Mouse (Mus musculus) E14TG2a.4 (cell line): ENCODE results near the gene Capn10.

Experiments used
- H3K27me3 ChIP-seq: 2 replicates; pipeline ENCODE4 v1.6.1; 2014; ENCODE audit warnings: low read length, control low read depth; ENCODE audit not compliant: insufficient read depth
- H3K36me3 ChIP-seq: 2 replicates; pipeline ENCODE4 v1.6.1; 2014; ENCODE audit warnings: low read length, control low read depth; ENCODE audit not compliant: insufficient read depth
- H3K4me1 ChIP-seq: replicated peaks from 2 replicates; pipeline ENCODE4 v1.6.1; 2014; ENCODE audit warnings: low read depth, low read length, control low read depth
- H3K4me3 ChIP-seq: replicated peaks from 2 replicates; pipeline ENCODE4 v1.5.1; 2014; ENCODE audit warnings: mild to moderate bottlenecking, low read length
- H3K9me3 ChIP-seq: 2 replicates; pipeline ENCODE4 v1.6.1; 2014; ENCODE audit warnings: low read length, control low read depth
- CTCF ChIP-seq: conservative IDR thresholded peaks from 2 replicates; pipeline ENCODE4 v1.5.1; 2014; ENCODE audit warnings: low read length
- NANOG ChIP-seq: IDR thresholded peaks from 2 replicates; pipeline ENCODE4 v1.6.1; 2014; ENCODE audit warnings: borderline replicate concordance, low read length, mixed read lengths
- POU5F1 ChIP-seq: IDR thresholded peaks from 2 replicates; pipeline ENCODE4 v1.6.1; 2014; ENCODE audit warnings: low read length, borderline replicate concordance

Gene Capn10

GRCm38 (mm10) chr1:92972854-92973253 lies 38.7 kb downstream of the Capn10 start:
- H3K36me3 ChIP-seq = no peaks in the 10 kb centered on the region
- H3K4me3 ChIP-seq = no peak overlapping the region
- TF ChIP-seq NANOG (no peak), POU5F1 (no peak), CTCF (no peak)
- peaks cover 12% of the 10 kb centered on the region for H3K9me3 ChIP-seq
- H3K4me1 ChIP-seq = peaks cover 9% of the 10 kb centered on the region
- H3K27me3 ChIP-seq = peaks cover 17% of the 10 kb centered on the region

GRCm38 (mm10) chr1:92976141-92976566 lies 42.0 kb downstream of the Capn10 start:
- Histone ChIP-seq H3K9me3 (no peaks in the 10 kb centered on the region), H3K4me3 (no peak overlapping the region), H3K4me1 (peaks cover 33% of the 10 kb centered on the region), H3K36me3 (no peaks in the 10 kb centered on the region), H3K27me3 (peaks cover 32% of the 10 kb centered on the region)
- TF ChIP-seq POU5F1 (no peak), NANOG (no peak), CTCF (no peak)

- no peaks in the 10 kb centered on the region for H3K9me3 ChIP-seq
- peaks cover 33% of the 10 kb centered on the region for H3K4me1 ChIP-seq
- H3K36me3 ChIP-seq = no peaks in the 10 kb centered on the region
- H3K4me3 ChIP-seq = peak overlapping the region; percentile 35
- peaks cover 35% of the 10 kb centered on the region for H3K27me3 ChIP-seq
- TF ChIP-seq CTCF = no peak
- TF ChIP-seq POU5F1 = no peak
- TF ChIP-seq NANOG = no peak
These were observed 44.5 kb downstream of the Capn10 start for GRCm38 (mm10) chr1:92978645-92979044.

- Histone ChIP-seq H3K4me1 (peaks cover 33% of the 10 kb centered on the region), H3K36me3 (no peaks in the 10 kb centered on the region), H3K27me3 (peaks cover 33% of the 10 kb centered on the region), H3K4me3 (peak overlapping the region; percentile 35), H3K9me3 (no peaks in the 10 kb centered on the region)
- TF ChIP-seq POU5F1 = no peak
- TF ChIP-seq NANOG = no peak
- no peak for TF ChIP-seq CTCF
These were observed 45.0 kb downstream of the Capn10 start for GRCm38 (mm10) chr1:92979073-92979602.

GRCm38 (mm10) chr1:92981056-92981845 lies 47.1 kb downstream of the Capn10 start:
- H3K27me3 ChIP-seq = peaks cover 33% of the 10 kb centered on the region
- TF ChIP-seq NANOG = no peak
- no peak for TF ChIP-seq POU5F1
- TF ChIP-seq CTCF = no peak
- H3K36me3 ChIP-seq = no peaks in the 10 kb centered on the region
- H3K9me3 ChIP-seq = no peaks in the 10 kb centered on the region
- no peak overlapping the region for H3K4me3 ChIP-seq
- H3K4me1 ChIP-seq = peaks cover 29% of the 10 kb centered on the region

GRCm38 (mm10) chr1:92982931-92983605 lies 48.9 kb downstream of the Capn10 start:
- peaks cover 21% of the 10 kb centered on the region for H3K4me1 ChIP-seq
- no peaks in the 10 kb centered on the region for H3K36me3 ChIP-seq
- no peak overlapping the region for H3K4me3 ChIP-seq
- H3K27me3 ChIP-seq = peaks cover 17% of the 10 kb centered on the region
- H3K9me3 ChIP-seq = no peaks in the 10 kb centered on the region
- no peak for TF ChIP-seq CTCF
- TF ChIP-seq POU5F1 = no peak
- TF ChIP-seq NANOG = no peak

- TF ChIP-seq POU5F1 (no peak), CTCF (0 out of 2 replicates have a peak, but pooled peaks have one; percentile 9)
- no peak overlapping the region for H3K4me3 ChIP-seq
- peaks cover 2% of the 10 kb centered on the region; the same call in 1 of the 2 replicates for H3K4me1 ChIP-seq
- no peaks in the 10 kb centered on the region for H3K36me3 ChIP-seq
- no peaks in the 10 kb centered on the region for H3K9me3 ChIP-seq
- peaks cover 4% of the 10 kb centered on the region; the same call in 1 of the 2 replicates for H3K27me3 ChIP-seq
These were observed 50.8 kb downstream of the Capn10 start for GRCm38 (mm10) chr1:92984999-92985398.

GRCm38 (mm10) chr1:92988894-92989293 lies 54.7 kb downstream of the Capn10 start:
- TF ChIP-seq NANOG (no peak), CTCF (no peak), POU5F1 (no peak)
- H3K4me1 ChIP-seq = 0 out of 2 replicates have a peak, but pooled peaks cover 4% of the 10 kb centered on the region
- H3K36me3 ChIP-seq = no peaks in the 10 kb centered on the region
- no peaks in the 10 kb centered on the region for H3K9me3 ChIP-seq
- no peaks in the 10 kb centered on the region; the same call in 1 of the 2 replicates for H3K27me3 ChIP-seq
- H3K4me3 ChIP-seq = no peak overlapping the region
